Mouse (Mus musculus): ENCODE data around the gene Ildr2.

- TF ChIP-seq CTCF (IDR thresholded peaks at IDR 0.05; ENCODE audit: low read depth, low read length) (no peak), GATA2 (IDR thresholded peaks at IDR 0.05; ENCODE audit: borderline replicate concordance, low read depth, low read length) (no peak), TAL1 (conservative IDR thresholded peaks at IDR 0.05; ENCODE audit: low read depth, low read length) (no peak)
Measured at GRCm38 (mm10) chr1:166282597-166283210, 28.8 kb downstream of the Ildr2 start.
